Mouse (Mus musculus): ENCODE measurements at regions not wholly inside any gene's neighbourhood (a gene's known extent, or its start where the extent isn't known, plus 50 kb on each side); places are given as distances from the start of the nearest gene placed in this dataset.

DNA sequence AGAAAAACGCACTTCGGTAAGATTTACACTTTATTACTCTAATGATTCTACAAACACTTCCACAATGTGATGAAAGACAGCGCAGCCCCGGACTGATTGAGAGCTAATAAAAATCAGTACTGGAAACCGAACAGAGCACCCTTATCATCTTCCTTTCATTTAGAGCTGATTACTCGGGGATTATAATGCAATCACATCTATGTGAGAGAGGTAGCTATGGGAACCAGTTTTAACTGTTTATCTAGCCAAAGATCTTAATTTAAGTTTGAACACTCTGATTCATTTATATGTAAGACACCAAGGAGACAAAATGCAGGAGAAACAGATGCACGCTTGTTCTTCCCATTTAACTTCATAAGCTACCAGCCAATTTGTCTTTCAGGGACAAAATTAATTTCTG is 124.1 kb upstream of the Lmo4 start:
- Histone ChIP-seq H3K4me3 (no peak overlapping the region), H3K27ac (no peak overlapping the region), H3K79me2 (replicated peaks; ENCODE audit: control insufficient read depth, insufficient read depth, low read length) (no peaks in the 10 kb centered on the region), H3K9ac (ENCODE audit: low read depth, low read length) (no peak overlapping the region), H3K36me3 (ENCODE audit: control insufficient read depth, insufficient read depth, low read length) (no peaks in the 10 kb centered on the region), H3K4me1 (ENCODE audit: control insufficient read depth, insufficient read depth, low read length) (no peaks in the 10 kb centered on the region), H3K27me3 (ENCODE audit: control insufficient read depth, insufficient read depth, low read length) (no peaks in the 10 kb centered on the region)
- intact Hi-C loops (cut with DNase I), result no loop called here
- no peak for TF ChIP-seq EP300 (IDR thresholded peaks at IDR 0.05; ENCODE audit: insufficient read depth, low read depth, low read length)
- no peak for TF ChIP-seq CTCF (IDR thresholded peaks at IDR 0.05)
- TF ChIP-seq POLR2A (IDR thresholded peaks at IDR 0.05; ENCODE audit: insufficient read depth, low read depth, low read length), result no peak
- DNase-seq, result no peak
- WGBS, result 76% methylated on average over 7 of the region's 7 CpGs

DNA sequence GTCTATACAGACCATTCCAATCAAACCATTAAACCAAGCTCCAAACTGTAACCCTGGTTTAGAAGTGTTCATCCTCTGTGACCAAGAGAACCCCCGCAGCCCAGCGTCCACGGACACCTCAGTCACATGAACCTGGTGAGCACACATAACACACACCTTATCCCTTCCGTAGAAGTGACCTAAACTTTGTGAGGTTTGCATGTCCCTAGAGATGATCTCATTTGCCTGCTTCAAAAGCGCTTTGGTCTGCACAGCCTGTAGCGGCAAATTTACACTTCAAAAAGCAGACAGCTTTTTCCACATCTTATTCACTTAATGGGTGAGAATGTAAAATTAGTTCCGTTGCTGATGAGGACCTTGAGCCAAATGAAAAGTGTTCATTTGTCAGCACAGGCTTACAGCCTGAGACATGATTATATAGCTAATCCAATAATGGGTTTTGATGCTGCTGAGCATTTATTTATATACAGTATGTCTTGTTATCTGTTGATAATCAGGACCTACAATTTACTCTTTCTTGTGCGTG is 122.3 kb upstream of the Lmo4 start:
- intact Hi-C loops (cut with DNase I), result no loop called here
- TF ChIP-seq EP300 (IDR thresholded peaks at IDR 0.05; ENCODE audit: insufficient read depth, low read depth, low read length) (no peak), POLR2A (IDR thresholded peaks at IDR 0.05; ENCODE audit: insufficient read depth, low read depth, low read length) (no peak), CTCF (IDR thresholded peaks at IDR 0.05) (no peak)
- DNase-seq, result no peak
- Histone ChIP-seq H3K27ac (no peak overlapping the region), H3K79me2 (replicated peaks; ENCODE audit: control insufficient read depth, insufficient read depth, low read length) (no peaks in the 10 kb centered on the region), H3K9ac (ENCODE audit: low read depth, low read length) (no peak overlapping the region), H3K36me3 (ENCODE audit: control insufficient read depth, insufficient read depth, low read length) (no peaks in the 10 kb centered on the region), H3K4me3 (no peak overlapping the region), H3K27me3 (ENCODE audit: control insufficient read depth, insufficient read depth, low read length) (no peaks in the 10 kb centered on the region), H3K4me1 (ENCODE audit: control insufficient read depth, insufficient read depth, low read length) (no peaks in the 10 kb centered on the region)
- WGBS, result 90% methylated on average over 8 of the region's 8 CpGs

DNA sequence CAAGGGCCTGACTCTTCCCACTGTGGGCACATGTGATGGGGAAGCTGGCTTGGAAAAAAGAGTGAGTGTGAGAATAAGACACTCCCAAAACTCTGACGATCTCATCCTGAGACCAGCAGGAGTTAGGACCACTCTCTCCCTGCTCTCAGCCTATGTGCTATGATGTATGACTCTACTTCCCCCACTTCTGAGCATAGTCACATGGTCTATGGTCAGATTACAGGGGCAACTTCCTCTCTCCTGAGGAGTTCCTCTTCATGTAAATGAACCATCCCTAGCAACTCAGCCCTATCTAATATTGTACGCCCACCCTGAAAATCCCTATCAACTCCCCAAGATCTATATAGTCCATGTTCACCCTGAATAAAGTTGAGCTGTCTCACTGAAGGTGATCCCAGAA is 120.0 kb upstream of the Lmo4 start:
- no peak for TF ChIP-seq EP300 (IDR thresholded peaks at IDR 0.05; ENCODE audit: insufficient read depth, low read depth, low read length)
- no peak for TF ChIP-seq CTCF (IDR thresholded peaks at IDR 0.05)
- TF ChIP-seq POLR2A (IDR thresholded peaks at IDR 0.05; ENCODE audit: insufficient read depth, low read depth, low read length), result no peak
- Histone ChIP-seq H3K79me2 (replicated peaks; ENCODE audit: control insufficient read depth, insufficient read depth, low read length) (no peaks in the 10 kb centered on the region), H3K4me3 (no peak overlapping the region), H3K36me3 (ENCODE audit: control insufficient read depth, insufficient read depth, low read length) (no peaks in the 10 kb centered on the region), H3K9ac (ENCODE audit: low read depth, low read length) (no peak overlapping the region), H3K27me3 (ENCODE audit: control insufficient read depth, insufficient read depth, low read length) (no peaks in the 10 kb centered on the region), H3K4me1 (ENCODE audit: control insufficient read depth, insufficient read depth, low read length) (no peaks in the 10 kb centered on the region), H3K27ac (no peak overlapping the region)
- no peak for DNase-seq
- 83% methylated on average over 2 of the region's 2 CpGs for WGBS
- intact Hi-C loops (cut with DNase I), result no loop called here

DNA sequence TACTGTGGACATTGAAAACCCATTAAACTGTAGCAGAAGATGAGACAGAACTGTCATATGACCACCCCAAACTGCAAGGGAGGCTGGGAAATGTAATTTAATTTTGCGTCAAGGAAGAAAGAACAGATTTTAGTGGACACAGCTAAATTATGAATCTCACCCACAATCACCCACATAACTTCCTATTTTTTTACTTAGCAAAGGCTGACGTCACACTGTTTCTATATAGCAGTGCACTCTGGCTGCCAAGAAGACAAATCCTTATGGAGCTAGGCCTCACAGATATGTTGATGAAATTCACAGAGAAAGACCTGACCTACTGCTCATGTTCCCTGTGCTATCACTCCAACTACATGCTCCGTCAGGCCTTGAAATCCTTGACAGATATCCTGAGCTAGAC is 118.5 kb upstream of the Lmo4 start:
- 82% methylated on average over 3 of the region's 3 CpGs for WGBS
- Histone ChIP-seq H3K4me3 (no peak overlapping the region), H3K27me3 (ENCODE audit: control insufficient read depth, insufficient read depth, low read length) (no peaks in the 10 kb centered on the region), H3K27ac (no peak overlapping the region), H3K9ac (ENCODE audit: low read depth, low read length) (no peak overlapping the region), H3K36me3 (ENCODE audit: control insufficient read depth, insufficient read depth, low read length) (no peaks in the 10 kb centered on the region), H3K79me2 (replicated peaks; ENCODE audit: control insufficient read depth, insufficient read depth, low read length) (no peaks in the 10 kb centered on the region), H3K4me1 (ENCODE audit: control insufficient read depth, insufficient read depth, low read length) (no peaks in the 10 kb centered on the region)
- no peak for TF ChIP-seq POLR2A (IDR thresholded peaks at IDR 0.05; ENCODE audit: insufficient read depth, low read depth, low read length)
- TF ChIP-seq EP300 (IDR thresholded peaks at IDR 0.05; ENCODE audit: insufficient read depth, low read depth, low read length), result no peak
- no peak for TF ChIP-seq CTCF (IDR thresholded peaks at IDR 0.05)
- DNase-seq, result no peak
- intact Hi-C loops (cut with DNase I), result no loop called here

DNA sequence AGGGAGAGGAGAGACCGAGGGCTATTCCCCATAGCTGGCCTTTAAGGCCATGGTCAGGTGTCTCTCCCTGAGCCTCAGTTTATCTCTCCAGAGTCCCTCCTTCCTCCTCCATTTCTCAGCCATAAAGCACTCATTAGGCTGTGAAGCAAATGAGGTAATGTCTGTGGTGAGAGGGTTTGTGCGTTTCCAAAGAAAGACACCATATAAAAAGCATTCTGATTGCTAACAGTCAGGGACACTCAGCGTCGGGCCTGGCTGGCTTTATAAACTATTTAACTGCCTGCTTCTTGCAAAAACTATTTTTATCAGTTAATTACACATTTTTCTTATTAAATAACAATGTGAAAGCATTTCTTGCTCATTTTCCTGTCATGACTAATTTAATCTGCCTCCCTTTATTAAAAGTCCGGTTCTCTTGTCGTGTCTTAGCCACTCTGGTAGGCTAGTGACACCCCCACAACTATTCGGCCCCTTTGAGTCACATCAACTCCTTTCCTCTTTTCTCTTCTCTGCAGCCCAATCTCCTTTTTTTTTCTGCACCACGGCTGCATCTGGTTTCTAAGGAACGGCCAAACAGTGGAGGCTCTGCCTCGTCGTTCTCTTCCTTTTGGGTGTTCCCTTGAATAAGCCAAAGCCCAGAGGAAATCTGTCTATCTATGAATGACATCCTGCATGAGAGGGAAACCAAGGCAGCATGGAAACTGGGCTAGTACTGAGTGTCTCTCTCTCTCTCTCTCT is 114.6 kb upstream of the Lmo4 start:
- Histone ChIP-seq H3K9ac (ENCODE audit: low read depth, low read length) (no peak overlapping the region), H3K27me3 (ENCODE audit: control insufficient read depth, insufficient read depth, low read length) (no peaks in the 10 kb centered on the region), H3K79me2 (replicated peaks; ENCODE audit: control insufficient read depth, insufficient read depth, low read length) (no peaks in the 10 kb centered on the region), H3K4me1 (ENCODE audit: control insufficient read depth, insufficient read depth, low read length) (no peaks in the 10 kb centered on the region), H3K27ac (no peak overlapping the region), H3K36me3 (ENCODE audit: control insufficient read depth, insufficient read depth, low read length) (no peaks in the 10 kb centered on the region), H3K4me3 (no peak overlapping the region)
- TF ChIP-seq POLR2A (IDR thresholded peaks at IDR 0.05; ENCODE audit: insufficient read depth, low read depth, low read length) (no peak), CTCF (IDR thresholded peaks at IDR 0.05) (no peak), EP300 (IDR thresholded peaks at IDR 0.05; ENCODE audit: insufficient read depth, low read depth, low read length) (no peak)
- no peak for DNase-seq
- intact Hi-C loops (cut with DNase I), result no loop called here
- 34% methylated on average over 11 of the region's 11 CpGs for WGBS

DNA sequence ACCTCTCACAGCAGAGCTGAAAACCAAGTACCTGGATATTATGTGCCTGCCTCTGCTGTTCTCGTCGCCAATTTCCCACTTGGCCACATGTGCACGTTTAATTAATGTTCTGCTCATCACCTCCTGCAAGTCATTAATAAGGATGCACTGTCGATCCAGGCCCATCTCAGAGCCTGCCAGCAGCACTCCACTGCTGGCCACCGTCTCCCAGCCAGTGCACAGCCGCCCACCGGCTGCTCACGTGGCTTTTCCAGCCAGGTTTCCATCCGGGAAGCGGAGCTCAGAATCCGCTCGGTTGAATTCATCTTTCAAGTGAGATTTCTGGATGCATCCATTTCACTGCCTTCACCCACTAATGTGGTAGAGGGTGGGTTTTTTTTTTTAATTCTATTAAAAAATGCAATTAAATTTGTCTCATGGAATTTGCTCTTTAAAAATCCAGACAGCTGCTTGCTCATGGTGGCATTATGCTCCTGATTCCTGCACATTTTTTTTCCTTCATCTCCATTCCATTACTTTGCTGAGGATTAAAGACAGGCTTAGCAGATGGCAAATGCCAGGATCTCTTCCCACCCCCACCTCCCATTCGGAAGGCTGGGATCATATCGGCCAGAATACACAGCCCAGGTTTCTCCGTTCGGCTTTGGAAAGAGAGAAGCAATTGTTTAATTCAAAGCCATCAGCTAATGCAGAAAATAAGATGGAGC is 113.9 kb upstream of the Lmo4 start:
- no peak for DNase-seq
- WGBS, result 66% methylated on average over 16 of the region's 16 CpGs
- Histone ChIP-seq H3K79me2 (replicated peaks; ENCODE audit: control insufficient read depth, insufficient read depth, low read length) (no peaks in the 10 kb centered on the region), H3K4me3 (no peak overlapping the region), H3K27me3 (ENCODE audit: control insufficient read depth, insufficient read depth, low read length) (no peaks in the 10 kb centered on the region), H3K9ac (ENCODE audit: low read depth, low read length) (no peak overlapping the region), H3K36me3 (ENCODE audit: control insufficient read depth, insufficient read depth, low read length) (no peaks in the 10 kb centered on the region), H3K27ac (no peak overlapping the region), H3K4me1 (ENCODE audit: control insufficient read depth, insufficient read depth, low read length) (no peaks in the 10 kb centered on the region)
- TF ChIP-seq CTCF (IDR thresholded peaks at IDR 0.05) (no peak), POLR2A (IDR thresholded peaks at IDR 0.05; ENCODE audit: insufficient read depth, low read depth, low read length) (no peak), EP300 (IDR thresholded peaks at IDR 0.05; ENCODE audit: insufficient read depth, low read depth, low read length) (no peak)
- intact Hi-C loops (cut with DNase I), result no loop called here
